Mouse (Mus musculus) CH12.LX (cell line): Measurements from ENCODE around the gene Actn2. TPM values are rescaled to one million over a fixed set of nuclear protein-coding genes. Genes with fewer than 3 reads are reported as not detected.

ENCODE experiments used
- DNase-seq: peaks from one replicate; pipeline ENCODE4 v3.0.0-alpha.2; 2013; ENCODE audit errors: extremely low read depth
- H3K27ac ChIP-seq: 2 replicates; pipeline ENCODE4 v1.5.1; 2012; ENCODE audit warnings: low read depth, mild to moderate bottlenecking, control low read depth, moderate library complexity; ENCODE audit not compliant: insufficient read depth
- H3K27me3 ChIP-seq: replicated peaks from 2 replicates; pipeline ENCODE3; 2012; ENCODE audit warnings: inconsistent platforms
- H3K36me3 ChIP-seq, 2 experiments: replicated peaks in 1 of 2; 2 replicates each; pipeline versions ENCODE3 to v1.6.1; 2012; ENCODE audit warnings: inconsistent platforms in 1 of 2, low read length in 1 of 2, mild to moderate bottlenecking in 1 of 2, mixed read lengths in 1 of 2, moderate library complexity in 1 of 2; ENCODE audit not compliant: control insufficient read depth in 1 of 2, insufficient read depth in 1 of 2
- H3K4me1 ChIP-seq, 2 experiments: 2 replicates each; pipeline ENCODE4 v1.6.1; 2012; ENCODE audit warnings: inconsistent platforms in 1 of 2, moderate library complexity in 1 of 2; ENCODE audit not compliant: insufficient read depth in 2 of 2, control insufficient read depth in 1 of 2
- H3K4me2 ChIP-seq: 2 replicates; pipeline ENCODE4 v1.6.1; 2012; ENCODE audit warnings: low read depth, mild to moderate bottlenecking, control low read depth; ENCODE audit not compliant: poor library complexity, insufficient read depth, severe bottlenecking
- H3K4me3 ChIP-seq, 3 experiments: fragments of 150-350 bp in 1 of 3; sonication (generic) in 1 of 3; replicated peaks in 1 of 3; 2 replicates each; pipeline versions ENCODE3 to v1.5.1; 2011 to 2012; ENCODE audit warnings: low read depth in 2 of 3, low read length in 2 of 3, mild to moderate bottlenecking in 2 of 3, moderate library complexity in 2 of 3, control low read depth in 1 of 3, improper control_type of control experiment in 1 of 3, inconsistent platforms in 1 of 3, mixed read lengths in 1 of 3; ENCODE audit not compliant: poor library complexity in 1 of 3
- H3K79me2 ChIP-seq: replicated peaks from 2 replicates; pipeline ENCODE4 v1.6.1; 2012; ENCODE audit warnings: mild to moderate bottlenecking, moderate library complexity; ENCODE audit not compliant: control insufficient read depth, poor library complexity, insufficient read depth, severe bottlenecking; ENCODE audit errors: extremely low read depth
- H3K9ac ChIP-seq: 2 replicates; pipeline ENCODE4 v1.6.1; 2012; ENCODE audit warnings: low read depth, mild to moderate bottlenecking, control low read depth, moderate library complexity; ENCODE audit not compliant: insufficient read depth
- H3K9me3 ChIP-seq: replicated peaks from 2 replicates; pipeline ENCODE3; 2012; ENCODE audit warnings: low read length, inconsistent platforms, mixed read lengths
- CHD1 ChIP-seq: IDR thresholded peaks from 2 replicates; pipeline ENCODE4 v1.6.1; 2012; ENCODE audit warnings: low read depth, low read length, improper control_type of control experiment, inconsistent platforms
- CHD2 ChIP-seq: IDR thresholded peaks from 2 replicates; pipeline ENCODE4 v1.6.1; 2011; ENCODE audit warnings: low read length, improper control_type of control experiment
- CTCF ChIP-seq, 2 experiments: IDR thresholded peaks in 1 of 2; conservative IDR thresholded peaks in 1 of 2; 2 replicates each; pipeline ENCODE4 v1.5.1; 2011 to 2012; ENCODE audit warnings: low read depth in 2 of 2, low read length in 2 of 2, improper control_type of control experiment in 1 of 2, inconsistent platforms in 1 of 2, mild to moderate bottlenecking in 1 of 2, moderate library complexity in 1 of 2
- E2F4 ChIP-seq: IDR thresholded peaks from 2 replicates; pipeline ENCODE4 v1.6.1; 2011; ENCODE audit warnings: low read depth, low read length, improper control_type of control experiment; ENCODE audit not compliant: insufficient replicate concordance
- ELF1 ChIP-seq: IDR thresholded peaks from 2 replicates; pipeline ENCODE4 v1.6.1; 2014; ENCODE audit warnings: low read depth, mild to moderate bottlenecking, inconsistent platforms, low read length, improper control_type of control experiment
- ETS1 ChIP-seq: conservative IDR thresholded peaks from 2 replicates; pipeline ENCODE4 v1.6.1; 2012; ENCODE audit warnings: low read depth, mild to moderate bottlenecking, inconsistent platforms, low read length, improper control_type of control experiment, moderate library complexity
- GABPA ChIP-seq: IDR thresholded peaks from 2 replicates; pipeline ENCODE4 v1.6.1; 2012; ENCODE audit warnings: low read depth, low read length, improper control_type of control experiment, inconsistent platforms; ENCODE audit not compliant: insufficient replicate concordance
- IRF4 ChIP-seq: IDR thresholded peaks from 2 replicates; pipeline ENCODE4 v1.6.1; 2014; ENCODE audit warnings: low read depth, mild to moderate bottlenecking, inconsistent platforms, low read length, improper control_type of control experiment
- JUN ChIP-seq: IDR thresholded peaks from 2 replicates; pipeline ENCODE4 v1.6.1; 2011; ENCODE audit warnings: low read depth, mild to moderate bottlenecking, low read length, improper control_type of control experiment, moderate library complexity; ENCODE audit not compliant: insufficient read depth
- MAFK ChIP-seq: IDR thresholded peaks from 2 replicates; pipeline ENCODE4 v1.6.1; 2011; ENCODE audit warnings: low read length, improper control_type of control experiment; ENCODE audit not compliant: insufficient replicate concordance
- MAZ ChIP-seq: IDR thresholded peaks from 2 replicates; pipeline ENCODE4 v1.6.1; 2012; ENCODE audit warnings: low read depth, mild to moderate bottlenecking, inconsistent platforms, low read length, improper control_type of control experiment, moderate library complexity
- MYC ChIP-seq: IDR thresholded peaks from 2 replicates; pipeline ENCODE4 v1.6.1; 2011; ENCODE audit warnings: low read depth, mild to moderate bottlenecking, improper control_type of control experiment, low read length
- RAD21 ChIP-seq: IDR thresholded peaks from 2 replicates; pipeline ENCODE4 v1.6.1; 2011; ENCODE audit warnings: low read depth, mild to moderate bottlenecking, low read length, improper control_type of control experiment, moderate library complexity
- SIN3A ChIP-seq: IDR thresholded peaks from 2 replicates; pipeline ENCODE4 v1.6.1; 2012; ENCODE audit warnings: low read length, improper control_type of control experiment, inconsistent platforms
- UBTF ChIP-seq: IDR thresholded peaks from 2 replicates; pipeline ENCODE4 v1.6.1; 2012; ENCODE audit warnings: low read depth, mild to moderate bottlenecking, inconsistent platforms, low read length, improper control_type of control experiment, moderate library complexity
- ZC3H11A ChIP-seq: IDR thresholded peaks from 2 replicates; pipeline ENCODE4 v1.6.1; 2012; ENCODE audit warnings: low read depth, mild to moderate bottlenecking, inconsistent platforms, low read length, improper control_type of control experiment
- ZMIZ1 ChIP-seq: IDR thresholded peaks from 2 replicates; pipeline ENCODE4 v1.6.1; 2012; ENCODE audit warnings: low read depth, mild to moderate bottlenecking, inconsistent platforms, low read length, improper control_type of control experiment
- ZNF384 ChIP-seq: IDR thresholded peaks from 2 replicates; pipeline ENCODE4 v1.6.1; 2012; ENCODE audit warnings: low read depth, low read length, improper control_type of control experiment, inconsistent platforms
- dilution Hi-C: fragments of 300-500 bp; cut with MboI; formaldehyde crosslinking; loops from 2 replicates; pipeline ENCODE4 v1.14.3; 2020; ENCODE audit warnings: low sequenced_read_pairs; ENCODE audit not compliant: extremely low pct_unique_long_range_greater_than_20kb, extremely low pct_ligation_motif_present
- in situ Hi-C: fragments of 300-500 bp; cut with MboI; formaldehyde crosslinking; loops from 3 replicates; pipeline ENCODE4 v1.14.3; 2019; ENCODE audit warnings: low sequenced_read_pairs, low pct_ligation_motif_present, low pct_unique_long_range_greater_than_20kb, mixed read lengths
- polyA plus RNA-seq: library from polyadenylated mRNA; unstranded; fragments of >175 nt; gene quantifications from 2 replicates; pipeline ENCODE4 v1.2.1, GENCODE M21; 2012; ENCODE audit warnings: low read depth; ENCODE audit not compliant: insufficient read length
- total RNA-seq, 2 experiments: library from RNA; depleted of rRNA; stranded (reverse); fragments of 300-350 nt in 1 of 2; fragments of >200 nt in 1 of 2; gene quantifications; 2 replicates each; pipeline ENCODE4 v1.2.3; 2012 to 2014

The Actn2 gene
- total and polyA plus RNA-seq, 3 experiments: not detected

DNA sequence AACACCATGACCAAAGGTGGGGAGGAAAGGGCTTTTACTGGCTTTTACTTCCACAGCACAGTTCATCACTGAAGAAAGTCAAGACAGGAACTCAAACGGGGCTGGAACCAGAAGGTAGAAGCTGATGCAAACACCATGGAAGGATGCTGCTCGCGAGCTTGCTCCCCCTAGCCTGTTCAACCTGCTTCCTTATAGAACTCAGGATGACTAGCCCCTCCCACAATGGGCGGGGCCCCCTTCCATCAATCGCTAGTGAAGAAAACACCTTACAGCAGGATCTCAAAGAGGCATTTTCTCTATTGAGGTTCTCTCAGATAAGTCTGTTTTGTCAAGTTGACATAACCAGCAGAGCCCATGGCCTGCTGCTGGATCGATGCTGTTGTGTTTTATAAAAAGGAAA is 76.6 kb downstream of the Actn2 start:
- Histone ChIP-seq H3K36me3 (no peaks in the 10 kb centered on the region), H3K27ac (no peak overlapping the region), H3K27me3 (no peaks in the 10 kb centered on the region), H3K9ac (no peak overlapping the region), H3K4me3 (no peak overlapping the region), H3K79me2 (no peaks in the 10 kb centered on the region), H3K4me2 (no peak overlapping the region), H3K4me1 (no peaks in the 10 kb centered on the region), H3K9me3 (peaks cover 12% of the 10 kb centered on the region)
- TF ChIP-seq ZNF384: no peak
- no peak for TF ChIP-seq ELF1
- no peak for TF ChIP-seq JUN
- no peak for TF ChIP-seq IRF4
- TF ChIP-seq CHD1: no peak
- no peak for TF ChIP-seq ZC3H11A
- no peak for TF ChIP-seq SIN3A
- no peak for TF ChIP-seq MAZ
- no peak for TF ChIP-seq ETS1
- no peak for TF ChIP-seq MYC
- no peak for TF ChIP-seq GABPA
- no peak for TF ChIP-seq MAFK
- TF ChIP-seq UBTF: no peak
- TF ChIP-seq CHD2: no peak
- dilution Hi-C loops (no loop called here), in situ Hi-C loops (no loop called here)
- no peak for DNase-seq

DNA sequence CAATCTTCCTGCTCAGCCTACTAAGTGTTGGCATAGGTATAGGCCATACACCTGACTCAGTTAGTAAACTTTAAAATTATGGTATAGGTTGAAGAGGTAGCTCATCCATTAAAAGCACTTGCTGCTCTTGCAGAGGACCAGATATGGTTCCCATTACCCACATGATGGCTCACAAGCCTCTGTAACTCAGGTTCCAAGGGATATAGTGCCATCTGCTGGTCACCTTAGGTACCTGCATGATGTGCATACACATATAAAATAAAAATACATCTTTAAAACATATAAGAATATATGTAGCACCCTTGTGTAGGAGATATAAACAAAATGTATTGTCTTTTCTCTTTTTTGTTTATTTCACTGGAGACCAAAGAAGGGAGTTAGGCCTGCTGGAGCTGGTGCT is 79.1 kb downstream of the Actn2 start:
- no peak for DNase-seq
- dilution Hi-C loops (no loop called here), in situ Hi-C loops (no loop called here)
- no peak for TF ChIP-seq IRF4
- no peak for TF ChIP-seq MYC
- TF ChIP-seq CTCF (conservative IDR thresholded peaks at IDR 0.05 in 1 of 2, IDR thresholded peaks at IDR 0.05 in 1 of 2; ENCODE audit: low read depth in 2 of 2, low read length in 2 of 2): peak; percentile 26 to 41; a peak in 2 of 4 replicates
- TF ChIP-seq UBTF: no peak
- TF ChIP-seq ZMIZ1: no peak
- no peak for TF ChIP-seq E2F4
- peak; percentile 24 for TF ChIP-seq RAD21
- no peak overlapping the region for H3K9ac ChIP-seq
- H3K9me3 ChIP-seq: peaks cover 12% of the 10 kb centered on the region
- H3K4me3 ChIP-seq: no peak overlapping the region
- peaks cover 0 to 2% of the 10 kb centered on the region in 2 experiments; a peak in 2 of 4 replicates for H3K4me1 ChIP-seq
- no peaks in the 10 kb centered on the region for H3K27me3 ChIP-seq
- no peaks in the 10 kb centered on the region for H3K36me3 ChIP-seq
- H3K4me2 ChIP-seq: no peak overlapping the region
- no peak overlapping the region for H3K27ac ChIP-seq
- H3K79me2 ChIP-seq: peaks cover 10% of the 10 kb centered on the region
